Mouse (Mus musculus): Measurements from ENCODE around the gene Lamb2. TPM values are rescaled to one million over a fixed set of nuclear protein-coding genes. Genes with fewer than 3 reads are reported as not detected.

Gene Lamb2
- total and polyA plus RNA-seq, 3 experiments, result 272 to 360 (median 326) TPM

- Histone ChIP-seq H3K4me3 (peak overlapping the region; percentile 67), H3K36me3 (ENCODE audit: control insufficient read depth, insufficient read depth, low read length) (no peaks in the 10 kb centered on the region), H3K27me3 (ENCODE audit: control insufficient read depth, insufficient read depth, low read length) (no peaks in the 10 kb centered on the region), H3K4me1 (ENCODE audit: control insufficient read depth, insufficient read depth, low read length) (0 out of 2 replicates have a peak, but pooled peaks cover 2% of the 10 kb centered on the region), H3K9ac (ENCODE audit: low read depth, low read length) (no peak overlapping the region; the same call in 1 of the 2 replicates), H3K27ac (no peak overlapping the region; the same call in 1 of the 2 replicates), H3K79me2 (replicated peaks; ENCODE audit: control insufficient read depth, insufficient read depth, low read length) (no peaks in the 10 kb centered on the region)
- TF ChIP-seq CTCF (IDR thresholded peaks at IDR 0.05) (no peak), POLR2A (IDR thresholded peaks at IDR 0.05; ENCODE audit: insufficient read depth, low read depth, low read length) (no peak), EP300 (IDR thresholded peaks at IDR 0.05; ENCODE audit: insufficient read depth, low read depth, low read length) (no peak)
- no peak for DNase-seq
- intact Hi-C loops (cut with DNase I), result loop anchor here (5.0 kb wide), 2 partner anchors 41 to 69 kb away; partner anchors contain the start of gene Usp19
- 77% methylated on average over 6 of the region's 6 CpGs for whole genome bisulfite sequencing
Observed at GRCm38 (mm10) chr9:108451519-108452160, 27.9 kb upstream of the Lamb2 start.

- H3K9ac ChIP-seq (ENCODE audit: low read depth, low read length), result peak overlapping the region; percentile 53
- TF ChIP-seq EP300 (IDR thresholded peaks at IDR 0.05; ENCODE audit: insufficient read depth, low read depth, low read length) (no peak), CTCF (IDR thresholded peaks at IDR 0.05) (peak; percentile 100)
- peak; percentile 85 to 90 for DNase-seq
- H3K4me1 ChIP-seq (ENCODE audit: control insufficient read depth, insufficient read depth, low read length), result 0 out of 2 replicates have a peak, but pooled peaks cover 2% of the 10 kb centered on the region
- peak overlapping the region; percentile 67 for H3K4me3 ChIP-seq
- 1% methylated on average over 40 of the region's 40 CpGs for WGBS
- H3K27me3 ChIP-seq (ENCODE audit: control insufficient read depth, insufficient read depth, low read length), result no peaks in the 10 kb centered on the region
- intact Hi-C loops (cut with DNase I), result loop anchor here (5.0 kb wide), 2 partner anchors 40 to 70 kb away; partner anchors contain the start of gene Usp19
- H3K79me2 ChIP-seq (replicated peaks; ENCODE audit: control insufficient read depth, insufficient read depth, low read length), result no peaks in the 10 kb centered on the region
- H3K27ac ChIP-seq, result peak overlapping the region; percentile 43
- H3K36me3 ChIP-seq (ENCODE audit: control insufficient read depth, insufficient read depth, low read length), result no peaks in the 10 kb centered on the region
Observed at GRCm38 (mm10) chr9:108452291-108452906, 27.1 kb upstream of the Lamb2 start.

GRCm38 (mm10) chr9:108452911-108453310 lies 26.6 kb upstream of the Lamb2 start:
- TF ChIP-seq EP300 (IDR thresholded peaks at IDR 0.05; ENCODE audit: insufficient read depth, low read depth, low read length), result no peak
- no peak for TF ChIP-seq CTCF (IDR thresholded peaks at IDR 0.05)
- TF ChIP-seq POLR2A (IDR thresholded peaks at IDR 0.05; ENCODE audit: insufficient read depth, low read depth, low read length), result no peak
- H3K27ac ChIP-seq, result peak overlapping the region; percentile 43; the same call in 1 of the 2 replicates
- intact Hi-C loops (cut with DNase I), result loop anchor here (5.0 kb wide), 2 partner anchors 39 to 71 kb away; partner anchors contain the start of gene Usp19
- DNase-seq, result no peak
- H3K27me3 ChIP-seq (ENCODE audit: control insufficient read depth, insufficient read depth, low read length), result no peaks in the 10 kb centered on the region
- H3K36me3 ChIP-seq (ENCODE audit: control insufficient read depth, insufficient read depth, low read length), result no peaks in the 10 kb centered on the region
- H3K4me1 ChIP-seq (ENCODE audit: control insufficient read depth, insufficient read depth, low read length), result 0 out of 2 replicates have a peak, but pooled peaks cover 2% of the 10 kb centered on the region
- WGBS, result 44% methylated on average over 6 of the region's 6 CpGs
- no peak overlapping the region for H3K9ac ChIP-seq (ENCODE audit: low read depth, low read length)
- H3K79me2 ChIP-seq (replicated peaks; ENCODE audit: control insufficient read depth, insufficient read depth, low read length), result no peaks in the 10 kb centered on the region
- peak overlapping the region; percentile 67; the same call in 1 of the 2 replicates for H3K4me3 ChIP-seq

GRCm38 (mm10) chr9:108453458-108453857 lies 26.1 kb upstream of the Lamb2 start:
- Histone ChIP-seq H3K4me3 (no peak overlapping the region), H3K27me3 (ENCODE audit: control insufficient read depth, insufficient read depth, low read length) (no peaks in the 10 kb centered on the region), H3K9ac (ENCODE audit: low read depth, low read length) (no peak overlapping the region), H3K79me2 (replicated peaks; ENCODE audit: control insufficient read depth, insufficient read depth, low read length) (no peaks in the 10 kb centered on the region), H3K27ac (no peak overlapping the region), H3K4me1 (ENCODE audit: control insufficient read depth, insufficient read depth, low read length) (0 out of 2 replicates have a peak, but pooled peaks cover 2% of the 10 kb centered on the region), H3K36me3 (ENCODE audit: control insufficient read depth, insufficient read depth, low read length) (no peaks in the 10 kb centered on the region)
- 63% methylated on average over 4 of the region's 4 CpGs for WGBS
- DNase-seq, result no peak
- no peak for TF ChIP-seq CTCF (IDR thresholded peaks at IDR 0.05)
- no peak for TF ChIP-seq EP300 (IDR thresholded peaks at IDR 0.05; ENCODE audit: insufficient read depth, low read depth, low read length)
- no peak for TF ChIP-seq POLR2A (IDR thresholded peaks at IDR 0.05; ENCODE audit: insufficient read depth, low read depth, low read length)
- intact Hi-C loops (cut with DNase I), result loop anchor here (5.0 kb wide), 2 partner anchors 39 to 71 kb away; partner anchors contain the start of gene Usp19

- DNase-seq, result no peak
- H3K27me3 ChIP-seq (ENCODE audit: control insufficient read depth, insufficient read depth, low read length), result no peaks in the 10 kb centered on the region
- H3K9ac ChIP-seq (ENCODE audit: low read depth, low read length), result no peak overlapping the region
- no peak overlapping the region for H3K4me3 ChIP-seq
- no peaks in the 10 kb centered on the region for H3K36me3 ChIP-seq (ENCODE audit: control insufficient read depth, insufficient read depth, low read length)
- no peak for TF ChIP-seq CTCF (IDR thresholded peaks at IDR 0.05)
- no peak overlapping the region for H3K27ac ChIP-seq
- 86% methylated on average over 6 of the region's 6 CpGs for WGBS
- no peaks in the 10 kb centered on the region for H3K79me2 ChIP-seq (replicated peaks; ENCODE audit: control insufficient read depth, insufficient read depth, low read length)
- H3K4me1 ChIP-seq (ENCODE audit: control insufficient read depth, insufficient read depth, low read length), result 0 out of 2 replicates have a peak, but pooled peaks cover 2% of the 10 kb centered on the region
- intact Hi-C loops (cut with DNase I), result loop anchor here (5.0 kb wide), 2 partner anchors 38 to 72 kb away; partner anchors contain the start of gene Usp19
Observed at GRCm38 (mm10) chr9:108454429-108454828, 25.1 kb upstream of the Lamb2 start.

Data from heart, adult 2 months (tissue).